Mouse (Mus musculus): ENCODE measurements around the gene Fam129b. TPM values are rescaled to one million over a fixed set of nuclear protein-coding genes. Genes with fewer than 3 reads are reported as not detected.
"Not testable (repeated sequence)": the region's sequence is repeated elsewhere in the genome, so short reads cannot be mapped to it uniquely, and the experiment has no call there.

Gene Fam129b
- total and polyA plus RNA-seq, 2 experiments from 2014 or later: 23.5 to 52.7 TPM

DNA sequence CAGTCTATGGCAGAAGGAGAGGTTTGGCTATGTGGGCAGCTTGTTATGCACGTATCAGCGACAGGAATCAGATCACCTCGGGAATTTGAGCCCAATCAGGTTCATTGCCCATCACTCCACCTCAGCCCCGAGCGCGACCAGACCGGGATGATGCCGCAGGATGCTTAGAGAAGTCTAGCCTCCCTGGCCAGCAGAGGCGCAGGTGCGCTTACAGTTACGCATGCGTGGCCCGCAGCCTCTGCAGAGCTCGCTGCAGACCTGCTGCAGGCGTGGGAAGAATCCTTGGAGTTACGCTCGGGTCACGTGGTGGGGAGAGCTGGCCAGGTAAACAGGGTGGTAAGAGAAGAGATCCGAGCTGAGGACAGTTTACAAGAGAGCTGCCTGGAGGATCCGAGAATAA is 23.8 kb upstream of the Fam129b start:
- peak overlapping the region; percentile 48 for H3K4me2 ChIP-seq (ENCODE audit: low read depth, low read length)
- peak; percentile 79 for TF ChIP-seq CTCF (IDR thresholded peaks at IDR 0.05; ENCODE audit: low read depth)
- peak; percentile 64 for ATAC-seq
- H3K36me3 ChIP-seq (ENCODE audit: insufficient read depth, low read length): no peaks in the 10 kb centered on the region
- peak; percentile 87 for DNase-seq (ENCODE audit: low spot score)
- H3K9me3 ChIP-seq (ENCODE audit: low read length): no peaks in the 10 kb centered on the region
- H3K4me1 ChIP-seq (ENCODE audit: insufficient read depth, low read length): no peaks in the 10 kb centered on the region; the same call in 1 of the 2 replicates
- no peaks in the 10 kb centered on the region for H3K27me3 ChIP-seq (ENCODE audit: insufficient read depth, low read length)
- no peak overlapping the region; the same call in 1 of the 2 replicates for H3K27ac ChIP-seq
- peak overlapping the region; percentile 15; the same call in 1 of the 2 replicates for H3K4me3 ChIP-seq (ENCODE audit: low read length)
- 0 out of 2 replicates have a peak overlapping the region, but pooled peaks have one; percentile 7 for H3K9ac ChIP-seq (replicated peaks; ENCODE audit: low read length)
- WGBS: 2% methylated on average over 20 of the region's 20 CpGs

- WGBS: 66% methylated on average over 4 of the region's 4 CpGs
- H3K27ac ChIP-seq; H3K9me3 ChIP-seq (ENCODE audit: low read length); DNase-seq (ENCODE audit: low spot score); H3K4me3 ChIP-seq (ENCODE audit: low read length); H3K4me1 ChIP-seq (ENCODE audit: insufficient read depth, low read length); ATAC-seq; H3K4me2 ChIP-seq (ENCODE audit: low read depth, low read length); H3K36me3 ChIP-seq (ENCODE audit: insufficient read depth, low read length); H3K9ac ChIP-seq (replicated peaks; ENCODE audit: low read length); H3K27me3 ChIP-seq (ENCODE audit: insufficient read depth, low read length): not testable (repeated sequence)
These were observed 22.2 kb upstream of the Fam129b start for GRCm38 (mm10) chr2:32853716-32854115.

- H3K4me2 ChIP-seq (ENCODE audit: low read depth, low read length): no peak overlapping the region
- H3K4me1 ChIP-seq (ENCODE audit: insufficient read depth, low read length): no peaks in the 10 kb centered on the region; the same call in 1 of the 2 replicates
- peak; percentile 94 for TF ChIP-seq CTCF (IDR thresholded peaks at IDR 0.05; ENCODE audit: low read depth)
- ATAC-seq: peak; percentile 62
- H3K4me3 ChIP-seq (ENCODE audit: low read length): no peak overlapping the region
- no peaks in the 10 kb centered on the region for H3K9me3 ChIP-seq (ENCODE audit: low read length)
- H3K27me3 ChIP-seq (ENCODE audit: insufficient read depth, low read length): no peaks in the 10 kb centered on the region
- DNase-seq (ENCODE audit: low spot score): peak; percentile 94
- no peak overlapping the region for H3K27ac ChIP-seq
- H3K9ac ChIP-seq (replicated peaks; ENCODE audit: low read length): no peak overlapping the region
- no peaks in the 10 kb centered on the region for H3K36me3 ChIP-seq (ENCODE audit: insufficient read depth, low read length)
- WGBS: 10% methylated on average over 8 of the region's 8 CpGs
These were observed 21.7 kb upstream of the Fam129b start for GRCm38 (mm10) chr2:32854206-32854605.

- ATAC-seq: no peak
- H3K27ac ChIP-seq: no peak overlapping the region
- no peak overlapping the region for H3K4me3 ChIP-seq (ENCODE audit: low read length)
- TF ChIP-seq CTCF (IDR thresholded peaks at IDR 0.05; ENCODE audit: low read depth): no peak
- 66% methylated on average over 7 of the region's 7 CpGs for WGBS
- no peaks in the 10 kb centered on the region for H3K27me3 ChIP-seq (ENCODE audit: insufficient read depth, low read length)
- H3K4me2 ChIP-seq (ENCODE audit: low read depth, low read length): no peak overlapping the region
- no peaks in the 10 kb centered on the region; the same call in 1 of the 2 replicates for H3K4me1 ChIP-seq (ENCODE audit: insufficient read depth, low read length)
- H3K36me3 ChIP-seq (ENCODE audit: insufficient read depth, low read length): no peaks in the 10 kb centered on the region
- DNase-seq (ENCODE audit: low spot score): no peak
- no peak overlapping the region for H3K9ac ChIP-seq (replicated peaks; ENCODE audit: low read length)
- no peaks in the 10 kb centered on the region for H3K9me3 ChIP-seq (ENCODE audit: low read length)
These were observed 20.7 kb upstream of the Fam129b start for GRCm38 (mm10) chr2:32855046-32855785.

GRCm38 (mm10) chr2:32855790-32856465 is 20.0 kb upstream of the Fam129b start:
- no peak for TF ChIP-seq CTCF (IDR thresholded peaks at IDR 0.05; ENCODE audit: low read depth)
- no peaks in the 10 kb centered on the region for H3K36me3 ChIP-seq (ENCODE audit: insufficient read depth, low read length)
- no peaks in the 10 kb centered on the region for H3K9me3 ChIP-seq (ENCODE audit: low read length)
- H3K9ac ChIP-seq (replicated peaks; ENCODE audit: low read length): no peak overlapping the region
- 46% methylated on average over 5 of the region's 5 CpGs for WGBS
- H3K4me3 ChIP-seq (ENCODE audit: low read length): no peak overlapping the region
- H3K27me3 ChIP-seq (ENCODE audit: insufficient read depth, low read length): no peaks in the 10 kb centered on the region
- DNase-seq (ENCODE audit: low spot score): no peak
- ATAC-seq: no peak
- no peak overlapping the region for H3K4me2 ChIP-seq (ENCODE audit: low read depth, low read length)
- no peak overlapping the region for H3K27ac ChIP-seq
- no peaks in the 10 kb centered on the region; the same call in 1 of the 2 replicates for H3K4me1 ChIP-seq (ENCODE audit: insufficient read depth, low read length)

DNA sequence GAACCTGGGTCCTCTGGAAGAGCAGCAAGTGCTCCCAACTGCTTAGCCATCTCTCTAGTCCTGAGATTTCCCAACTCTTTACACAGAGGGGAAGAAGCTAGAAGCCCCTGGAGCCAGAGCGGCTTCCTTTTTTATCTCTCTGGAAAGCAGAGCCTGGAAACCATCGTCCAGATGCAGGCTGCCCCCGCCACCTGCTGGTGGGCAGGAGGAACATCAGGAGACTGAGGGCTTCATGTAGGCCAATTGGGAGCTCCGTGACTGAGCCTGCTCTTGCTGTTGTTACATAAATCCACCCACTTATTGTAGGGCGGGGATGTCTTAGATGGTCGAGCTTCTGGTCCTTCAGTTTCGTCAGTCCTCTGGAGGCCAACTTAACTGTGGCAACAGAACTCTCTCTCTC is 18.3 kb upstream of the Fam129b start:
- Histone ChIP-seq H3K27me3 (ENCODE audit: insufficient read depth, low read length) (no peaks in the 10 kb centered on the region), H3K4me1 (ENCODE audit: insufficient read depth, low read length) (no peaks in the 10 kb centered on the region; the same call in 1 of the 2 replicates), H3K27ac (no peak overlapping the region), H3K4me3 (ENCODE audit: low read length) (no peak overlapping the region), H3K9me3 (ENCODE audit: low read length) (no peaks in the 10 kb centered on the region), H3K4me2 (ENCODE audit: low read depth, low read length) (no peak overlapping the region), H3K36me3 (ENCODE audit: insufficient read depth, low read length) (no peaks in the 10 kb centered on the region), H3K9ac (replicated peaks; ENCODE audit: low read length) (no peak overlapping the region)
- peak; percentile 95 for TF ChIP-seq CTCF (IDR thresholded peaks at IDR 0.05; ENCODE audit: low read depth)
- DNase-seq (ENCODE audit: low spot score): peak; percentile 93
- WGBS: under 1% methylated on average over 7 of the region's 7 CpGs
- peak; percentile 65 for ATAC-seq

Data from hindbrain, postnatal 0 days (tissue).